Mouse (Mus musculus) liver, adult 10 weeks (tissue): Measurements from ENCODE around the gene Lrit2. TPM values are rescaled to one million over a fixed set of nuclear protein-coding genes. Genes with fewer than 3 reads are reported as not detected.

ENCODE experiments used
- polyA plus RNA-seq: library from polyadenylated mRNA; stranded (reverse); fragments of 350-450 nt; fragmentation: Illumina TruSeq; extraction: RNeasy Lipid Tissue Mini Kit (QIAGEN cat#74804); gene quantifications from one replicate; pipeline ENCODE4 v1.2.3, GENCODE M21; 2014; ENCODE audit warnings: low read depth, low replicate concordance

The Lrit2 gene
- polyA plus RNA-seq, result 5.6 TPM

DNA sequence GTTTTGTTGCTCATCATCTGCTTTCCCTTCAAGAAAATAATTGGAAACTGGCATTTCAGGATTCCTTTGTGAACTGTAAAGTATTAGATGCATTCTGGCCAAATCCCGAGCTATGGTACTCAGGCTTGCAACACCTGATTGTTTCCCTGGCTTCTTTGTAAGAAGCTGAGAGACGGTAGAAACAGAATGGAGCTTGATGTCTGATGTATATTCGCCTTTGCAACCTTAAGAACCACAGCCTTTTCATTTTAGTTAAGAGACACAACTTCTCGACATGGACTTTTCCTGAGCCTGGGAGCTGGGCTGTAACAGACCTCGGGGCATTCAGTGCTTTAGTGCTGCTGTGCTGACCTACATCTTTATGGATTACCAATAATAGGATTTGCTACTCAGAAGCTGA, at the start of gene Lrit2:
Gene Lrit2, plus strand, starts transcription at position 301 of the 400 bp plus-strand sequence.

GRCm38 (mm10) chr14:37048914-37049410, 18.8 kb upstream of the Lrit2 start, which contains the start of gene Rgr:
TSS of gene Rgr (minus strand) at chr14:37048964.

DNA sequence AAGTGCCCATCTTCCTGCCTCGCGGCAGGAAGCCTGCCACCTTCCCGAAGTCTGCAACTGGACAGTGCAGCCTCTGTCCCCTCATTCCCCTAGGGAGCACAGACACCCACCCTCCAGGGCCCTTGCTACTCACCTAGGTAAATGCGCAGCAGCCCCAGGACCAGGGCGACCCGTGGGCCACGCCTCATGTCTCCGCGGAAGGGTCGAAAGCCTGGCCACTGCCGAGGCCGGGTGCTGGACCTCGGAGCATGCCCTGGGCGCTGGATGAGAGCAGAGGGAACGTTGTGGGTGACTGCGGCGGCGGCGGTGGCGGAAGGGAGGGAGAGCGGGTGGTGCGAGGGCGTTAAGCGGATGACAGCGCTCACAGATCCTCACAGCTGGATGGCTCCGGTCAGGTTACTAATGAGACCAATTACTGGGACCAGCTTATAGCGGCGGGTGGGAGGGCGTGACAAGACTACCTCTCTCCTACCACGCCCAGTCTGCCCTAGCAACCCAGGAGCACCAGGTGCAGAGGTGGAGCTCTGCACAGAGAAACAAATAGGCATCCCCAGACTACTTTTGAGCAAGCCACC, 30.3 kb downstream of the Lrit2 start, which contains the start of gene Cdhr1:
Gene Cdhr1, minus strand, starts transcription at position 392 of the 575 bp plus-strand sequence.

DNA sequence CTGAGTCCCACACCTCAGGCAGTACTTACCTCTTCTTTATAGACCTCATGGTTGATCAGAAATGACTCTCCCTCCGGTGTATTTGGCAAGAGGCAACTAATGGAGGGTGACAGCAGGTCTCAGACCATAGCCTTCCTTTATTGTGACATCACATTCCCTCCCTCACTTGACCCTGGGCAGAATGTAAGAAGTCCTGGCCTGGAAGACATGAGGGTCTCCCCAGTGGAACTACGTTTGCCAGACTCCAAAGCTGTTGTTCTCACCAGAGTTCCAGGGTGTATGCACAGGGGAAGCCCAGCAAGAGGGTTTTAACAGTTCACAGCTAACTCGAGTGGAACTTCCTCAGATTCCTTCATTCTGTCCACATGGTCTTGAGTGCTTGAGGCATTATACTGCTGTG, 46.2 kb downstream of the Lrit2 start, which contains the start of gene 2610528A11Rik:
Gene 2610528A11Rik, minus strand, starts transcription at position 101 of the 400 bp plus-strand sequence.

Other genes starting within 250 kb of the Lrit2 start
- gene Ccser2, start 99.2 kb upstream of the Lrit2 start, polyA plus RNA-seq, result 25.4 TPM
- gene Rgr, start 19.0 kb upstream of the Lrit2 start, polyA plus RNA-seq, result not detected
- 14.0 TPM for gene Lrit1, start 13.1 kb upstream of the Lrit2 start, polyA plus RNA-seq
- not detected for gene Cdhr1, start 30.4 kb downstream of the Lrit2 start, polyA plus RNA-seq
- gene 2610528A11Rik, start 46.1 kb downstream of the Lrit2 start, polyA plus RNA-seq, result not detected
- gene Ghitm, start 67.3 kb downstream of the Lrit2 start, polyA plus RNA-seq, result 400 TPM